Mouse (Mus musculus) midbrain, postnatal 0 days (tissue): ENCODE measurements around the gene Lta. TPM values are rescaled to one million over a fixed set of nuclear protein-coding genes. Genes with fewer than 3 reads are reported as not detected.

Experiments
- ATAC-seq: fragments of 200-750 bp; cut with Nextera tagmentation; 2 replicates; pipeline ENCODE4 v1.8.0; 2017; ENCODE audit warnings: moderate number of reproducible peaks, mild to moderate bottlenecking, moderate TSS enrichment, moderate library complexity; ENCODE audit not compliant: low FRiP score
- DNase-seq: peaks from one replicate; pipeline ENCODE4 v3.0.0-alpha.2; 2015; ENCODE audit warnings: low spot score
- H3K27ac ChIP-seq: fragments of 300-500 bp; sonication (generic); 2 replicates; pipeline ENCODE4 v1.5.1; 2014; ENCODE audit warnings: low read depth, mild to moderate bottlenecking, low read length, mixed read lengths
- H3K27me3 ChIP-seq: fragments of 300-500 bp; sonication (generic); 2 replicates; pipeline ENCODE4 v1.6.1; 2014; ENCODE audit warnings: low read length, control low read depth, mixed read lengths; ENCODE audit not compliant: insufficient read depth
- H3K36me3 ChIP-seq: fragments of 300-500 bp; sonication (generic); 2 replicates; pipeline ENCODE4 v1.6.1; 2014; ENCODE audit warnings: low read length, control low read depth, mixed read lengths; ENCODE audit not compliant: insufficient read depth
- H3K4me1 ChIP-seq: fragments of 300-500 bp; sonication (generic); 2 replicates; pipeline ENCODE4 v1.6.1; 2014; ENCODE audit warnings: mild to moderate bottlenecking, control low read depth, antibody characterized with exemption, low read length, mixed read lengths; ENCODE audit not compliant: insufficient read depth
- H3K4me2 ChIP-seq: fragments of 300-500 bp; sonication (generic); 2 replicates; pipeline ENCODE4 v1.6.1; 2014; ENCODE audit warnings: low read depth, mild to moderate bottlenecking, low read length, mixed read lengths; ENCODE audit not compliant: poor library complexity, severe bottlenecking
- H3K4me3 ChIP-seq: fragments of 300-500 bp; sonication (generic); 2 replicates; pipeline ENCODE4 v1.5.1; 2014; ENCODE audit warnings: low read depth, mild to moderate bottlenecking, low read length, moderate library complexity
- H3K9ac ChIP-seq: fragments of 300-500 bp; sonication (generic); replicated peaks from 2 replicates; pipeline ENCODE4 v1.6.1; 2014; ENCODE audit warnings: mild to moderate bottlenecking, low read length, moderate library complexity, mixed read lengths; ENCODE audit not compliant: poor library complexity, severe bottlenecking
- H3K9me3 ChIP-seq: fragments of 300-500 bp; sonication (generic); 2 replicates; pipeline ENCODE4 v1.6.1; 2016; ENCODE audit warnings: low read length, control low read depth
- CTCF ChIP-seq: IDR thresholded peaks from 2 replicates; pipeline ENCODE4 v1.5.1; 2016; ENCODE audit warnings: antibody characterized with exemption, mild to moderate bottlenecking
- WGBS: fragments of 180-500 bp; shearing (Covaris S2); extraction: QIAGEN DNeasy Blood & Tissue Kit; methylation state at CpG from one replicate; pipeline ENCODE4 v1.1.7; 2014; 5-methylcytosine and 5-hydroxymethylcytosine counted together
- polyA plus RNA-seq: library from polyadenylated mRNA; unstranded; fragments of >200 nt; fragmentation: Nextera tagmentation; extraction: Ambion mirVana; gene quantifications from 2 replicates; pipeline ENCODE4 v1.2.1, GENCODE M21; 2015
- total RNA-seq: library from RNA; depleted of rRNA; stranded (reverse); fragments of >200 nt; gene quantifications from 2 replicates; pipeline ENCODE4 v1.2.3, GENCODE M21; 2014

The Lta gene
- total and polyA plus RNA-seq, 2 experiments from 2014 or later: 0.49 to 0.98 TPM

- H3K9ac ChIP-seq: no peak within 1 kb of the TSS
- no peaks in the 10 kb centered on the region for H3K27me3 ChIP-seq
- peaks cover 21% of the 10 kb centered on the region for H3K36me3 ChIP-seq
- TF ChIP-seq CTCF: no peak
- H3K27ac ChIP-seq: no peak within 1 kb of the TSS
- H3K4me3 ChIP-seq: no peak within 1 kb of the TSS
- no peak for ATAC-seq
- H3K9me3 ChIP-seq: no peaks in the 10 kb centered on the region
- no peak for DNase-seq
- no peaks in the 10 kb centered on the region for H3K4me1 ChIP-seq
- WGBS: 76% methylated on average over 28 of the region's 28 CpGs
- no peak within 1 kb of the TSS for H3K4me2 ChIP-seq
Observed at GRCm38 (mm10) chr17:35220156-35220952, 15.2 kb upstream of the Lta start, which contains the start of gene Gm16181. Gene Gm16181 (plus strand): TSS chr17:35220834.

GRCm38 (mm10) chr17:35219601-35220041, 14.5 kb upstream of the Lta start:
- no peaks in the 10 kb centered on the region for H3K27me3 ChIP-seq
- no peak overlapping the region for H3K4me2 ChIP-seq
- no peaks in the 10 kb centered on the region for H3K4me1 ChIP-seq
- no peaks in the 10 kb centered on the region for H3K9me3 ChIP-seq
- no peak for TF ChIP-seq CTCF
- DNase-seq (no peak), ATAC-seq (no peak)
- no peak overlapping the region for H3K9ac ChIP-seq
- H3K36me3 ChIP-seq: peaks cover 21% of the 10 kb centered on the region
- WGBS: 90% methylated on average over 6 of the region's 6 CpGs
- no peak overlapping the region for H3K27ac ChIP-seq
- H3K4me3 ChIP-seq: no peak overlapping the region

- Histone ChIP-seq H3K9me3 (no peaks in the 10 kb centered on the region), H3K4me2 (no peak overlapping the region; the same call in 1 of the 2 replicates), H3K36me3 (peaks cover 21% of the 10 kb centered on the region), H3K27ac (no peak overlapping the region; the same call in 1 of the 2 replicates), H3K9ac (no peak overlapping the region), H3K4me1 (no peaks in the 10 kb centered on the region), H3K4me3 (no peak overlapping the region), H3K27me3 (no peaks in the 10 kb centered on the region)
- DNase-seq (no peak), ATAC-seq (no peak)
- WGBS: 86% methylated on average over 18 of the region's 18 CpGs
- no peak for TF ChIP-seq CTCF
Observed at GRCm38 (mm10) chr17:35218516-35219193, 13.5 kb upstream of the Lta start.

- no peak overlapping the region for H3K4me3 ChIP-seq
- WGBS: 94% methylated on average over 5 of the region's 5 CpGs
- DNase-seq: no peak
Observed at GRCm38 (mm10) chr17:35213071-35213470, 7.9 kb upstream of the Lta start.

GRCm38 (mm10) chr17:35210593-35210992, 5.4 kb upstream of the Lta start:
- DNase-seq: no peak

More at GRCm38 (mm10) chr17:35213071-35213470, 7.9 kb upstream of the Lta start:
- Histone ChIP-seq H3K9ac (no peak overlapping the region), H3K4me2 (no peak overlapping the region), H3K4me1 (no peaks in the 10 kb centered on the region), H3K9me3 (no peaks in the 10 kb centered on the region), H3K27ac (no peak overlapping the region), H3K36me3 (no peaks in the 10 kb centered on the region), H3K27me3 (no peaks in the 10 kb centered on the region)
- TF ChIP-seq CTCF: no peak
- no peak for ATAC-seq

More at GRCm38 (mm10) chr17:35210593-35210992, 5.4 kb upstream of the Lta start:
- Histone ChIP-seq H3K4me3 (no peak overlapping the region), H3K36me3 (no peaks in the 10 kb centered on the region), H3K27me3 (no peaks in the 10 kb centered on the region), H3K9me3 (no peaks in the 10 kb centered on the region), H3K4me2 (no peak overlapping the region), H3K9ac (no peak overlapping the region), H3K27ac (no peak overlapping the region), H3K4me1 (no peaks in the 10 kb centered on the region)
- TF ChIP-seq CTCF: no peak
- no peak for ATAC-seq
- WGBS: 79% methylated on average over 3 of the region's 3 CpGs
